7 mouse cellular contexts compared by ENCODE assay signal in genomic region chr9:119984536-119985011, GRCm38 (mm10). TPM values are rescaled to one million over a fixed set of nuclear protein-coding genes. Genes with fewer than 3 reads are reported as not detected.
DNase-seq lines count a peak whose midpoint lies in the region; ATAC-seq and TF ChIP-seq lines count a peak whose summit lies in the region.

Gene Csrnp1 (minus strand): TSS chr9:119984658.

- no peaks in the 10 kb centered on the region for H3K36me3 ChIP-seq in lung, embryonic 14.5 days (ENCODE audit: insufficient read depth)
- H3K36me3 ChIP-seq in heart, embryonic 10.5 days = no peaks in the 10 kb centered on the region
- no peaks in the 10 kb centered on the region for H3K36me3 ChIP-seq in midbrain, postnatal 0 days (ENCODE audit: insufficient read depth, low read length)

- WGBS in lung, embryonic 14.5 days = 7% methylated on average over 14 of the region's 14 CpGs
- WGBS in heart, embryonic 10.5 days = 4% methylated on average over 14 of the region's 14 CpGs
- 11% methylated on average over 14 of the region's 14 CpGs for WGBS in midbrain, postnatal 0 days

- DNase-seq in lung, embryonic 14.5 days = peak; percentile 53
- DNase-seq in lung, postnatal 14 days = no peak
- DNase-seq in adrenal gland, postnatal 36 days = peak; percentile 48 to 59
- DNase-seq in heart, embryonic 10.5 days (ENCODE audit: low spot score) = peak; percentile 88
- DNase-seq in kidney, postnatal 36 days = peak; percentile 43 to 51
- DNase-seq in midbrain, postnatal 0 days (ENCODE audit: low spot score) = no peak
- no peak for DNase-seq in c-Kit-positive CD71-positive TER-119-positive erythroid progenitor cells, embryonic 14.5 days (ENCODE audit: low spot score)

- no peaks in the 10 kb centered on the region for H3K9me3 ChIP-seq in lung, embryonic 14.5 days (ENCODE audit: low read depth, low read length)
- no peaks in the 10 kb centered on the region for H3K9me3 ChIP-seq in heart, embryonic 10.5 days
- H3K9me3 ChIP-seq in midbrain, postnatal 0 days (ENCODE audit: low read length) = no peaks in the 10 kb centered on the region

- H3K4me2 ChIP-seq in lung, embryonic 14.5 days = peak within 1 kb of the TSS; percentile 98
- peak within 1 kb of the TSS; percentile 91 for H3K4me2 ChIP-seq in midbrain, postnatal 0 days (ENCODE audit: low read depth, low read length, poor library complexity, severe bottlenecking)

- ATAC-seq in lung, embryonic 14.5 days (ENCODE audit: insufficient read depth) = no peak
- ATAC-seq in midbrain, postnatal 0 days (ENCODE audit: low FRiP score) = no peak

- no peaks in the 10 kb centered on the region for H3K27me3 ChIP-seq in lung, embryonic 14.5 days (ENCODE audit: insufficient read depth, low read length)
- H3K27me3 ChIP-seq in heart, embryonic 10.5 days (ENCODE audit: insufficient read depth, poor library complexity, severe bottlenecking) = no peaks in the 10 kb centered on the region
- H3K27me3 ChIP-seq in midbrain, postnatal 0 days (ENCODE audit: insufficient read depth, low read length) = peaks cover 7% of the 10 kb centered on the region

- peak within 1 kb of the TSS; percentile 71 for H3K9ac ChIP-seq in lung, embryonic 14.5 days
- peak within 1 kb of the TSS; percentile 56 for H3K9ac ChIP-seq in midbrain, postnatal 0 days (replicated peaks; ENCODE audit: low read length, poor library complexity, severe bottlenecking)

- TF ChIP-seq CTCF in lung, embryonic 14.5 days (IDR thresholded peaks at IDR 0.05; ENCODE audit: low read depth) = no peak
- no peak for TF ChIP-seq CTCF in midbrain, postnatal 0 days (IDR thresholded peaks at IDR 0.05)

- peak within 1 kb of the TSS; percentile 80 for H3K4me3 ChIP-seq in lung, embryonic 14.5 days (ENCODE audit: low read depth, low read length)
- H3K4me3 ChIP-seq in heart, embryonic 10.5 days = peak within 1 kb of the TSS; percentile 87
- H3K4me3 ChIP-seq in midbrain, postnatal 0 days (ENCODE audit: low read depth, low read length) = peak within 1 kb of the TSS; percentile 66

- H3K4me1 ChIP-seq in lung, embryonic 14.5 days (ENCODE audit: insufficient read depth) = peaks cover 31% of the 10 kb centered on the region
- peaks cover 53% of the 10 kb centered on the region for H3K4me1 ChIP-seq in heart, embryonic 10.5 days
- H3K4me1 ChIP-seq in midbrain, postnatal 0 days (ENCODE audit: insufficient read depth, low read length) = peaks cover 16% of the 10 kb centered on the region; the same call in 1 of the 2 replicates

- peak within 1 kb of the TSS; percentile 51 for H3K27ac ChIP-seq in lung, embryonic 14.5 days (ENCODE audit: low read depth)
- H3K27ac ChIP-seq in heart, embryonic 10.5 days = peak within 1 kb of the TSS; percentile 94
- no peak within 1 kb of the TSS for H3K27ac ChIP-seq in midbrain, postnatal 0 days (ENCODE audit: low read depth, low read length)

RNA-seq across cellular contexts. Expression of gene Csrnp1, which starts in this region (rescaled TPM):
- polyA plus RNA-seq in lung, embryonic 14.5 days (2014; fragmentation: Nextera tagmentation; extraction: Ambion mirVana) = 2.2 and 2.7 TPM in 2 replicates
- 10 to 100 TPM; 35.2 to 46.6 TPM for total RNA-seq in adrenal gland, postnatal 36 days (2021)
- polyA plus RNA-seq in heart, embryonic 10.5 days (2016; fragmentation: Nextera tagmentation; extraction: Ambion mirVana) = 7.5 and 8.0 TPM in 2 replicates
- 1.7 and 1.9 TPM in 2 replicates for total RNA-seq in midbrain, postnatal 0 days (2014; rRNA removed)
- polyA plus RNA-seq in midbrain, postnatal 0 days (2015; fragmentation: Nextera tagmentation; extraction: Ambion mirVana) = 0.91 and 1.1 TPM in 2 replicates

Comparison
In these comparisons a context has a peak if more than half of its experiments do, and no peak if none do; other contexts are left out.
1. RNA of gene Csrnp1 (total RNA-seq): 35.2 to 46.6 TPM in adrenal gland, postnatal 36 days; 1.7 to 1.9 TPM in midbrain, postnatal 0 days; every median in the first group is over 10 times any median in the second.
2. DNase-seq: peak in lung, embryonic 14.5 days (single experiment), adrenal gland, postnatal 36 days (2 of 2), heart, embryonic 10.5 days (single experiment) and kidney, postnatal 36 days (2 of 2); none in lung, postnatal 14 days (single experiment), midbrain, postnatal 0 days (single experiment) and c-Kit-positive CD71-positive TER-119-positive erythroid progenitor cells, embryonic 14.5 days (single experiment).
3. Peak in every context shown above with its lines, with median percentiles within 50 percentile points of each other: H3K4me3 ChIP-seq.